Mouse (Mus musculus) ES-E14 (cell line): ENCODE data around the gene Eif4enif1. TPM values are rescaled to one million over a fixed set of nuclear protein-coding genes. Genes with fewer than 3 reads are reported as not detected.

Experiments
- DNase-seq: peaks from one replicate; pipeline ENCODE4 v3.0.0-alpha.2; 2013; ENCODE audit warnings: low read depth, low spot score
- H3K27ac ChIP-seq: 2 replicates; pipeline ENCODE4 v1.5.1; 2012; ENCODE audit warnings: low read depth, mild to moderate bottlenecking, low read length, moderate library complexity, mixed read lengths; ENCODE audit not compliant: poor library complexity, insufficient read depth, severe bottlenecking
- H3K36me3 ChIP-seq: 2 replicates; pipeline ENCODE4 v1.6.1; 2012; ENCODE audit warnings: mild to moderate bottlenecking, low read length, moderate library complexity, mixed read lengths; ENCODE audit not compliant: control insufficient read depth, poor library complexity, insufficient read depth, severe bottlenecking
- H3K4me1 ChIP-seq, 2 experiments: fragments of 150-350 bp in 1 of 2; sonication (generic) in 1 of 2; 2 replicates each; pipeline ENCODE4 v1.6.1; 2012; ENCODE audit warnings: low read length in 2 of 2, mild to moderate bottlenecking in 1 of 2, mixed read lengths in 1 of 2; ENCODE audit not compliant: control insufficient read depth in 2 of 2, insufficient read depth in 2 of 2, poor library complexity in 1 of 2
- H3K4me3 ChIP-seq, 2 experiments: fragments of 150-350 bp in 1 of 2; sonication (generic) in 1 of 2; 2 replicates each; pipeline ENCODE4 v1.5.1; 2012; ENCODE audit warnings: low read length in 2 of 2, low read depth in 1 of 2, mild to moderate bottlenecking in 1 of 2, mixed read lengths in 1 of 2; ENCODE audit not compliant: insufficient read depth in 1 of 2, poor library complexity in 1 of 2, severe bottlenecking in 1 of 2
- H3K9ac ChIP-seq: 2 replicates; pipeline ENCODE4 v1.6.1; 2012; ENCODE audit warnings: low read depth, mild to moderate bottlenecking, low read length, mixed read lengths; ENCODE audit not compliant: poor library complexity, insufficient read depth, severe bottlenecking
- H3K9me3 ChIP-seq: fragments of 150-350 bp; sonication (generic); 2 replicates; pipeline ENCODE4 v1.6.1; 2012; ENCODE audit warnings: low read depth, mild to moderate bottlenecking, low read length; ENCODE audit not compliant: control insufficient read depth, insufficient read depth
- CHD2 ChIP-seq: IDR thresholded peaks from 2 replicates; pipeline ENCODE4 v1.6.1; 2014; ENCODE audit warnings: mild to moderate bottlenecking, low read depth, low read length, inconsistent platforms
- HCFC1 ChIP-seq: IDR thresholded peaks from 2 replicates; pipeline ENCODE4 v1.6.1; 2012; ENCODE audit warnings: low read length, inconsistent platforms, borderline replicate concordance; ENCODE audit not compliant: insufficient read depth
- MAFK ChIP-seq: IDR thresholded peaks from 2 replicates; pipeline ENCODE4 v1.6.1; 2014; ENCODE audit warnings: mild to moderate bottlenecking, low read depth, low read length, inconsistent platforms; ENCODE audit not compliant: insufficient read depth
- ZC3H11A ChIP-seq: IDR thresholded peaks from 2 replicates; pipeline ENCODE4 v1.6.1; 2012; ENCODE audit warnings: low read depth, mild to moderate bottlenecking, inconsistent platforms, low read length, borderline replicate concordance
- ZNF384 ChIP-seq: IDR thresholded peaks from 2 replicates; pipeline ENCODE4 v1.6.1; 2012; ENCODE audit warnings: low read depth, low read length, inconsistent platforms
- in situ Hi-C, 2 experiments: fragments of 600-800 bp; cut with MboI; formaldehyde crosslinking; loops; one replicate each; pipeline ENCODE4 v1.15.1; 2025; ENCODE audit warnings: low sequenced_read_pairs in 2 of 2, inconsistent platforms in 1 of 2; ENCODE audit not compliant: unreplicated experiment in 2 of 2
- total RNA-seq: library from RNA; depleted of rRNA; stranded (reverse); fragments of 300-350 nt; gene quantifications from 2 replicates; pipeline ENCODE4 v1.2.3, GENCODE M21; 2012

The Eif4enif1 gene
- total RNA-seq, 1 experiment = 42.3 TPM

GRCm38 (mm10) chr11:3205207-3205606 is 3.0 kb downstream of the Eif4enif1 start:
- Histone ChIP-seq H3K27ac (no peak overlapping the region), H3K4me1 (no peaks in the 10 kb centered on the region), H3K4me3 (no peak overlapping the region), H3K9me3 (no peaks in the 10 kb centered on the region), H3K9ac (no peak overlapping the region), H3K36me3 (peaks cover 6% of the 10 kb centered on the region)
- no peak for TF ChIP-seq ZC3H11A
- TF ChIP-seq HCFC1 = no peak
- TF ChIP-seq CHD2 = no peak
- TF ChIP-seq ZNF384 = no peak
- no peak for TF ChIP-seq MAFK
- in situ Hi-C loops = no loop called here
- DNase-seq = no peak

GRCm38 (mm10) chr11:3206783-3207182 is 4.6 kb downstream of the Eif4enif1 start:
- DNase-seq = no peak
- in situ Hi-C loops = no loop called here
- no peaks in the 10 kb centered on the region for H3K4me1 ChIP-seq
- no peak overlapping the region for H3K9ac ChIP-seq
- TF ChIP-seq ZNF384 (no peak), ZC3H11A (no peak), CHD2 (no peak), MAFK (no peak), HCFC1 (no peak)
- peaks cover 9% of the 10 kb centered on the region for H3K36me3 ChIP-seq
- H3K9me3 ChIP-seq = no peaks in the 10 kb centered on the region
- H3K27ac ChIP-seq = no peak overlapping the region
- no peak overlapping the region for H3K4me3 ChIP-seq

DNA sequence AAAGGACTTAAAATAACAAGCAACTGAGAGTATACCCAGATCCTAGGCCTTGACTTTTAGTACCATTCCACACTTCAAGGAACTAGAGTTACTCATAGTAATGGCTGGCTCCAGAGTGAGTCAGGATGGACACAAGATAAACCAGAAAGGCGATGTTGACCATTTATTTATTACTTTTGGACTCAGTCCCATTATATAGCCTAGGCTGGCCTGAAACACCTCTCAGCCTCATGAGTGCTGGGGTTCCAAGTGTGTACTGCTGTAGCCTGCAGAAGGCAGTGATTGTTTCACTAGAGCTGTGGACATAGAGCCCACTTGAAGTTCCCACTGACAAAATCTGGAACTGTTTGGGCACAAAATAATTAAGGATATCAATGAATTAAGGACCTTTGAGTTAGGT is 10.3 kb downstream of the Eif4enif1 start:
- TF ChIP-seq ZNF384 (no peak), CHD2 (no peak), HCFC1 (no peak), MAFK (no peak), ZC3H11A (no peak)
- no peak overlapping the region for H3K4me3 ChIP-seq
- no peaks in the 10 kb centered on the region for H3K4me1 ChIP-seq
- no peaks in the 10 kb centered on the region for H3K9me3 ChIP-seq
- no peak overlapping the region for H3K27ac ChIP-seq
- H3K36me3 ChIP-seq = peaks cover 12% of the 10 kb centered on the region
- in situ Hi-C loops = no loop called here
- DNase-seq = no peak
- no peak overlapping the region for H3K9ac ChIP-seq

GRCm38 (mm10) chr11:3223105-3223504 is 20.9 kb downstream of the Eif4enif1 start:
- no peak overlapping the region for H3K9ac ChIP-seq
- no peak overlapping the region for H3K27ac ChIP-seq
- no peaks in the 10 kb centered on the region for H3K9me3 ChIP-seq
- in situ Hi-C loops = no loop called here
- TF ChIP-seq HCFC1 = no peak
- TF ChIP-seq ZC3H11A = no peak
- TF ChIP-seq ZNF384 = peak; percentile 84; the same call in 1 of the 2 replicates
- no peak for TF ChIP-seq MAFK
- no peak for TF ChIP-seq CHD2
- no peak overlapping the region for H3K4me3 ChIP-seq
- no peak for DNase-seq
- peaks cover 29% of the 10 kb centered on the region for H3K36me3 ChIP-seq
- no peaks in the 10 kb centered on the region for H3K4me1 ChIP-seq

DNA sequence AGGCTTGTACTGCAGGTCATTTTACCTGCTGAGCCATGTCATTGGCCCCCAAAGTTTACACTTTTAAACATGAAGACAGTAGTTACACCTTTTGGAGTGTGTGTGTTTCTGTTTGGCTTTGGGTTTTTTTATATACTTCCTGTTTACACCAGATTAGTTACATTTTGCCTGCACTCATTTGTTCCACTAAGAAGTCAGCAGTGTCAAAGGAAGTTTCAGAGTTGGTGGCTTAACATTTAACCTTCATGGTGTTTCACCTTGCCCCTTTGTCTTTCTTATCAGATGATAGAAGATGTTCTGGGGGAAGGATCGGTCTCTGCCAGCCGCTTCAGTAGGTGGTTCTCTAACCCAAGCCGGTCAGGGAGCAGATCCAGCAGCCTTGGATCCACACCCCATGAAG is 24.9 kb downstream of the Eif4enif1 start:
- Histone ChIP-seq H3K4me3 (no peak overlapping the region), H3K9me3 (no peaks in the 10 kb centered on the region), H3K4me1 (no peaks in the 10 kb centered on the region), H3K9ac (no peak overlapping the region), H3K36me3 (peaks cover 27% of the 10 kb centered on the region), H3K27ac (no peak overlapping the region)
- no peak for TF ChIP-seq ZNF384
- in situ Hi-C loops = no loop called here
- no peak for DNase-seq
